Mouse (Mus musculus) urinary bladder, adult 2 months (tissue): Measurements from ENCODE around the gene Camk1d. TPM values are rescaled to one million over a fixed set of nuclear protein-coding genes. Genes with fewer than 3 reads are reported as not detected.
"Not testable (repeated sequence)": the region's sequence is repeated elsewhere in the genome, so short reads cannot be mapped to it uniquely, and the experiment has no call there.

ENCODE experiments used
- DNase-seq: peaks from one replicate; pipeline ENCODE4 v3.0.0; 2022; ENCODE audit warnings: low spot score
- polyA plus RNA-seq: library from polyadenylated mRNA; depleted of rRNA; stranded (reverse); fragments of >200 nt; gene quantifications from 2 replicates; pipeline ENCODE4 v1.2.3, GENCODE M21; 2012

Camk1d gene
- polyA plus RNA-seq, 1 experiment = 6.2 TPM

- DNase-seq = no peak
These were observed 315.8 kb downstream of the Camk1d start for GRCm38 (mm10) chr2:5398505-5398904.

- no peak for DNase-seq
These were observed 316.3 kb downstream of the Camk1d start for GRCm38 (mm10) chr2:5398043-5398442.

- DNase-seq = no peak
These were observed 316.8 kb downstream of the Camk1d start for GRCm38 (mm10) chr2:5397468-5397867.

- DNase-seq = no peak
These were observed 317.9 kb downstream of the Camk1d start for GRCm38 (mm10) chr2:5396415-5396814.

GRCm38 (mm10) chr2:5395873-5396272 lies 318.4 kb downstream of the Camk1d start:
- DNase-seq = no peak

DNA sequence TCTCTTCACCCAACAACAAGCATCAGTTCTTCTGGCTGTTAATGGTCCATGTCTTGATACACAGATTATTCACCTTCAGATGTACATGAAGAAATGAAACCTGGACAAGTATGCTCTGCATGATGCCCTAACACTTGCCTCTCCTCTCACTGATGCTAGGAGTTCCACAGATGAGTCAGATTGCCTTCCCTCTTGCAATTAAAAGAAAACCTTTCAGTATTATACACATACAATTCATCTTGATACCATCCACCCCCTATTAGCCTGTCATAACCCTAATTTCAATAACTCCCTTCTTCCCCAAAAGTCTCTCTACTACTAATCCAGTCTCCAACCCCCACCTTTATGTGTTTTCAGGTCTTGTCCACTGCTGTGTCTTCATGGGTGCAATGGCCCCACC lies 321.4 kb downstream of the Camk1d start:
- DNase-seq = no peak

DNA sequence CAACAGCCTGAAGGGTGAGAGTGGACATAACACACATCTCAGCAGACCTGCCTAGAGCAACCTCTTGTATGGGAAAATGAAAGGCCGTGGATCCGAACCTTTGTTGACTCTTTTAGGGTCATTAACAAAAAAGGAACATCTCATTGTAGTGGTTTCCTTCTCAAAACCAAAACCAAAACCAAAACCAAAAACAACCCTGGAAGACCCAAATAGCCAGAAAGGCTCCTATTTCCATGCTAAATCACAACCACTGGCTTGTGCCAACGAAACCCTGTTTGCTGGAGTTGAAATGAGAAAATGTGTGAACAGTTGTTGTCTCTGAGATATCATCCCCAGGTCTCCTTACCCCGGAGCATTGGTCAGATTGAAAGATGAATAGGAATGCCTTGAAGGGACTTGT lies 321.8 kb downstream of the Camk1d start:
- DNase-seq = no peak

DNA sequence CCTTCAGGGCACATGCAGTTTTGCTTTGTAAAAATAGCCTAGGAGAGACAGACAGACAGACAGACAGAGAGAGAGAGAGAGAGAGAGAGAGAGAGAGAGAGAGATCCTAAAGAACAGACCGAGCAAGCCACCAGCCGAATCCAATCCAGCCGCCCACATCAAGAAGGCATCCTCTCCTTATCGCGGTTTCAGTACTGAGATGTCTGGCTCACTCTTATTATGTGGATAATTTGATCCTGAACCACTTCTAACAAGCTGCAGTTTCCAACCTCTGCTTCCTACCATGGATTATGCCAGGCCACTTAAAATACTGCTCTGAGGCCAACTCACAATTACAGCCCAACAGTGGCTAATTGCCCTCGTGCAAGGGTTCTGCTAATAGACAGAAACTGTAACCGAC lies 325.9 kb downstream of the Camk1d start:
- no peak for DNase-seq

- DNase-seq = no peak
These were observed 332.3 kb downstream of the Camk1d start for GRCm38 (mm10) chr2:5381712-5382710.

- DNase-seq = no peak
These were observed 333.3 kb downstream of the Camk1d start for GRCm38 (mm10) chr2:5380973-5381372.

DNA sequence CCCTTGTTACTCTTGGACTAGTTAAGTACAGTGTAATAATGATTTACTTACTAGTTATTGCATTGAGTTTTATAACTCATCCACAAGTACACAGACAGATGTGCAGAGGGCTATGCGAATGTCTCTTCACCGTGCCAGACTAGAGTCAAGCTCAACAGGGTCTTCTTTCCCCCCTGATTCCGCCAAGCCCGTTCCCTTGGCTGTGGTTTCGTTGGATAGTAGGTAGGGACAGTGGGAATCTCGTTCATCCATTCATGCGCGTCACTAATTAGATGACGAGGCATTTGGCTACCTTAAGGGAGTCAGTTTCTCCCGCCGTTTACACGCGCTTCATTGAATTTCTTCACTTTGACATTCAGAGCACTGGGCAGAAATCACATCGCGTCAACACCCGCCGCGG lies 335.4 kb downstream of the Camk1d start:
- DNase-seq = not testable (repeated sequence)

GRCm38 (mm10) chr2:5378066-5378672 lies 336.1 kb downstream of the Camk1d start:
- DNase-seq = no peak

- DNase-seq = no peak
These were observed 341.4 kb downstream of the Camk1d start for GRCm38 (mm10) chr2:5372886-5373429.

DNA sequence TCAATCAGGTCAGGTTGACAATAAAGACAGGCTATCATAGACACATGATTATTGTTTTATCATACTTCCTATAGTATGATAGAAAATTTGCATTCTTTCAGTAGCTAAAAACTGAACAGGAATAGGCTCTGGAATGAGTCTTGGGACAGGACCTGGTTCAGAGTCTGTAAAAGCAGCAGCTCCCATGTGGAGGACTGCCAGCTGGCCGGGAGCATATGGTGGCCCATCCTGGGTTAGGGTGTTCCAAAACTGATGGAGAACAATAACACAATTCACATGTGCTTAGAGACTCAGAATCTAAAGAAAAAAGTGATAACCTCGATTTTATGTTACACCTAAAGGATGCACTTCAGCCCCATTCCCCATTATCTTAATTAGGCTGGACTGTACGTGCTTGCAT lies 343.0 kb downstream of the Camk1d start:
- no peak for DNase-seq

DNA sequence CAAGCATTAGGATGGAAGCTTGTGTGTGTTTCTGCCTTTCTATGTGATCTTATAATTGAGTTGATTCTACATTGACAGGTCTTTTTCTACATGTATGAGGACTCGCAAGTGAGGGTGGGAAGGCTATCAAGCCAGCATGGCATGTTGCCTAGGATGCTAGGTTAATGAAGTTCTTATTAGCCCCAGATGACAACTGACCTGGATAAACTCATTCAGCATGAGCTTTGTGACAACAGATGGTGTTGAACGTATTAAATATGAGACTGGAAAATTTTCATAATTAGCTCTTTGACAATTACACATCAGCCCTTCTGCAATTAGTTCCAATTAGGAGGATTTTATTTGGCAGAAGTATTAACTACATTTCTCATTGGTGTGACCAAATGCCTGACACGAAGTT lies 343.7 kb downstream of the Camk1d start:
- no peak for DNase-seq

DNA sequence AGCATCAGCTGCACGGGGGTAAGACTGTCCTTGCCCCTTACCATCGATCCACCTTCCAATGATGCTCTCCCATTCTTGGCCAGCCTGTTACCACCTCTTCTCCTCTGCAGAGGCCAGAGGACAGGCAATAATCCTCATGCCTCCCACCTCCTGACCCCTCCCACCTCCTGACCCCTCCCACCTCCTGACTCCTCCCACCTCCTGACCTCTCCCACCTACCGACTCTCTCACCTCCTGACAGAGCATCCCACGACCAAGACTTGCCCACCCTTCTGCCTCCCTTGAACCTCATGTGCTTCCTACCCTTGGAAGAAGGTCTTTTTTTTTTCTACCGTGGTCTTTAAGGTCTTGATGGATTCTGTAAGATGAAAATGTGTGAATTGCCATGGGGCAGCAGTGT lies 350.5 kb downstream of the Camk1d start:
- no peak for DNase-seq

GRCm38 (mm10) chr2:5358049-5358448 lies 356.3 kb downstream of the Camk1d start:
- DNase-seq = no peak

GRCm38 (mm10) chr2:5357056-5357455 lies 357.3 kb downstream of the Camk1d start:
- DNase-seq = no peak

DNA sequence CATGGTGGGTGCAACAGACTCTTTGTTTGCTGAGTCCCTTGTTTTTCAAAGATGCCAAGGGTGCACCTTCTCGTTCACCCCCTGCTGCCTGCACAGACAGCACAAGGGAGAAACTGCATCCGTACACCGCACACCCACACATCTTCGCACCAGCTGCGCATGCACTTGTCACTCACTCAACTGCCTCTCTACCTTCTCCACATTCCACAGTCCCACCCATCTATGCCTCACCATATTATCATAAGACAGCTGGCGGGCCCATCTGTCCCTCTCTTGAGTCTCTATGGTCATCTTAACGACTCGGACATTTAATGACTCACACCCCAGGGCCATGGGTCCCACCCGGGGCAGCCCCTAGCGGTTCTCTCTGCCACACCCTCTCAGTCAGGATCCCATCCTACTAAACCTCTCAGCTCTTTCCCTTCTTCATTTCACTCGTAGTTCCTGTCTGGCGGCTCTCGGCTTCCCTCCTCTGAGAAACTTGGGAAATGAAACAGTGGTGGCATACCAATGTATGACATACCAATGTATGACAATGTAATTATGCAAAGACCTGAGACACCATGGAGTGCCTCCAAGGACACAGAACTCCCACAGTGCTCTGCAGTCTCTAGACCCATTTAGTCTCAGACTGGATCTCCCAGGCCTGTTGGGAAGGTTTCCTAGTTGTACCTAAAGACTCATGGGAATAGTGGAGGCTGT lies 361.3 kb downstream of the Camk1d start:
- no peak for DNase-seq

GRCm38 (mm10) chr2:5345344-5345743 lies 369.0 kb downstream of the Camk1d start:
- no peak for DNase-seq

- no peak for DNase-seq
These were observed 386.6 kb downstream of the Camk1d start for GRCm38 (mm10) chr2:5327533-5328250.

- no peak for DNase-seq
These were observed 389.5 kb downstream of the Camk1d start for GRCm38 (mm10) chr2:5324806-5325205.
